Mouse (Mus musculus): ENCODE data around the gene Olfr672. TPM values are rescaled to one million over a fixed set of nuclear protein-coding genes. Genes with fewer than 3 reads are reported as not detected.
"Not testable (repeated sequence)": the region's sequence is repeated elsewhere in the genome, so short reads cannot be mapped to it uniquely, and the experiment has no call there.

The Olfr672 gene
- polyA plus RNA-seq, 2 experiments, result not detected

- Histone ChIP-seq H3K27ac (no peak within 1 kb of the TSS), H3K4me3 (ENCODE audit: insufficient read depth in 1 of 2, low read depth in 2 of 2, low read length in 2 of 2) (no peak within 1 kb of the TSS), H3K9me3 (ENCODE audit: control insufficient read depth, low read length) (no peaks in the 10 kb centered on the region), H3K4me2 (ENCODE audit: low read depth) (no peak within 1 kb of the TSS), H3K9ac (replicated peaks) (no peak within 1 kb of the TSS), H3K27me3 (ENCODE audit: control insufficient read depth, insufficient read depth, low read length) (no peaks in the 10 kb centered on the region), H3K36me3 (replicated peaks; ENCODE audit: control insufficient read depth, insufficient read depth, low read depth) (no peaks in the 10 kb centered on the region), H3K4me1 (replicated peaks; ENCODE audit: control insufficient read depth in 2 of 2, insufficient read depth in 2 of 2, low read length in 1 of 2) (no peaks in the 10 kb centered on the region)
- 54% methylated on average over 1 of the region's 1 CpGs for WGBS (ENCODE audit: insufficient replicate concordance)
- TF ChIP-seq CTCF (IDR thresholded peaks at IDR 0.05; ENCODE audit: low read depth), result no peak
- TF ChIP-seq EP300 (IDR thresholded peaks at IDR 0.05; ENCODE audit: low read depth), result no peak
- ATAC-seq (ENCODE audit: insufficient read depth) (no peak), DNase-seq (ENCODE audit: low read depth in 3 of 3, low spot score in 3 of 3) (no peak)
These were observed 22.8 kb downstream of the Olfr672 start, which contains the start of gene Olfr671 for GRCm38 (mm10) chr7:104979026-104979425. Olfr671 (minus strand) TSS chr7:104979126.

- H3K4me2 ChIP-seq (ENCODE audit: low read depth); H3K4me1 ChIP-seq (replicated peaks; ENCODE audit: control insufficient read depth in 2 of 2, insufficient read depth in 2 of 2, low read length in 1 of 2); H3K27me3 ChIP-seq (ENCODE audit: control insufficient read depth, insufficient read depth, low read length); H3K9ac ChIP-seq (replicated peaks); DNase-seq (ENCODE audit: low read depth in 3 of 3, low spot score in 3 of 3); H3K27ac ChIP-seq; ATAC-seq (ENCODE audit: insufficient read depth); H3K4me3 ChIP-seq (ENCODE audit: insufficient read depth in 1 of 2, low read depth in 2 of 2, low read length in 2 of 2); H3K36me3 ChIP-seq (replicated peaks; ENCODE audit: control insufficient read depth, insufficient read depth, low read depth); H3K9me3 ChIP-seq (ENCODE audit: control insufficient read depth, low read length): not testable (repeated sequence)
- WGBS (ENCODE audit: insufficient replicate concordance), result 40% methylated on average over 2 of the region's 2 CpGs
These were observed 29.3 kb downstream of the Olfr672 start for GRCm38 (mm10) chr7:104972507-104972906.

- no peak for ATAC-seq (ENCODE audit: insufficient read depth)
- no peaks in the 10 kb centered on the region for H3K9me3 ChIP-seq (ENCODE audit: control insufficient read depth, low read length)
These were observed 39.3 kb downstream of the Olfr672 start, which contains the start of gene Olfr670 for GRCm38 (mm10) chr7:104962520-104962919. Olfr670 (minus strand) TSS chr7:104962620.

DNA sequence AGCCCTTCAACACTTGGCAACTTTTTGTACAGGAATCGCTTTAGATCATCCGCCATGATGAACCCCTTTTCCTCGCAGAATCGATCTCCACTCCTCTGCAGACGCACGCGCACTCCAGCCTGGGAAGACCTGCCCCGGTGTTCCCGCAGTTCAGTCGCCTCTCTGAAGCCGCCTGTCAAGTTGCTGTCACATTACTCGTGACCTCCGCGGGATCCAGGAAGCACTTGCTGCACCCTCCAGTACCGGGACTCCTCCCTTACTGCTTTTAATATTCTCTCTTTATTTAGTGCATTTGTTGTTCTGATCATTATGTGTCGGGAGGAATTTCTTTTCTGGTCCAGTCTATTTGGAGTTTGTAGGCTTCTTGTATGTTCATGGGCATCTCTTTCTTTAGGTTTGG, 51.6 kb downstream of the Olfr672 start:
- not testable (repeated sequence) for H3K27ac ChIP-seq; H3K27me3 ChIP-seq (ENCODE audit: control insufficient read depth, insufficient read depth, low read length); DNase-seq (ENCODE audit: low read depth in 3 of 3, low spot score in 3 of 3); H3K36me3 ChIP-seq (replicated peaks; ENCODE audit: control insufficient read depth, insufficient read depth, low read depth); H3K4me1 ChIP-seq (replicated peaks; ENCODE audit: control insufficient read depth in 2 of 2, insufficient read depth in 2 of 2, low read length in 1 of 2); H3K4me3 ChIP-seq (ENCODE audit: insufficient read depth in 1 of 2, low read depth in 2 of 2, low read length in 2 of 2); H3K9me3 ChIP-seq (ENCODE audit: control insufficient read depth, low read length); H3K4me2 ChIP-seq (ENCODE audit: low read depth); ATAC-seq (ENCODE audit: insufficient read depth); H3K9ac ChIP-seq (replicated peaks)
- WGBS (ENCODE audit: insufficient replicate concordance), result 77% methylated on average over 16 of the region's 16 CpGs

More at GRCm38 (mm10) chr7:104962520-104962919, 39.3 kb downstream of the Olfr672 start, which contains the start of gene Olfr670:
- H3K4me3 ChIP-seq (ENCODE audit: insufficient read depth in 1 of 2, low read depth in 2 of 2, low read length in 2 of 2), result no peak within 1 kb of the TSS
- H3K36me3 ChIP-seq (replicated peaks; ENCODE audit: control insufficient read depth, insufficient read depth, low read depth), result no peaks in the 10 kb centered on the region
- no peak for DNase-seq (ENCODE audit: low read depth in 3 of 3, low spot score in 3 of 3)
- no peak within 1 kb of the TSS for H3K27ac ChIP-seq
- H3K27me3 ChIP-seq (ENCODE audit: control insufficient read depth, insufficient read depth, low read length), result no peaks in the 10 kb centered on the region
- WGBS (ENCODE audit: insufficient replicate concordance), result 23% methylated on average over 1 of the region's 1 CpGs
- H3K4me1 ChIP-seq (replicated peaks; ENCODE audit: control insufficient read depth in 2 of 2, insufficient read depth in 2 of 2, low read length in 1 of 2), result no peaks in the 10 kb centered on the region
- H3K9ac ChIP-seq (replicated peaks), result no peak within 1 kb of the TSS
- TF ChIP-seq EP300 (IDR thresholded peaks at IDR 0.05; ENCODE audit: low read depth) (no peak), CTCF (IDR thresholded peaks at IDR 0.05; ENCODE audit: low read depth) (no peak)
- no peak within 1 kb of the TSS for H3K4me2 ChIP-seq (ENCODE audit: low read depth)

Other genes with a start within 250 kb of the Olfr672 start
- gene Usp17le, start 224.6 kb downstream of the Olfr672 start, polyA plus RNA-seq (2012; rRNA removed), result not detected in 2 replicates
- not detected in 2 replicates for gene Usp17le, start 224.6 kb downstream of the Olfr672 start, polyA plus RNA-seq (2014; fragmentation: Nextera tagmentation; extraction: Ambion mirVana)
- gene Usp17lb, start 159.4 kb downstream of the Olfr672 start, polyA plus RNA-seq (2012; rRNA removed), result not detected in 2 replicates
- not detected in 2 replicates for gene Usp17lb, start 159.4 kb downstream of the Olfr672 start, polyA plus RNA-seq (2014; fragmentation: Nextera tagmentation; extraction: Ambion mirVana)
- not detected in 2 replicates for gene Usp17la, start 145.0 kb downstream of the Olfr672 start, polyA plus RNA-seq (2012; rRNA removed)
- not detected in 2 replicates for gene Usp17la, start 145.0 kb downstream of the Olfr672 start, polyA plus RNA-seq (2014; fragmentation: Nextera tagmentation; extraction: Ambion mirVana)
- gene Olfr665, start 124.0 kb downstream of the Olfr672 start, polyA plus RNA-seq (2012; rRNA removed), result not detected in 2 replicates
- not detected in 2 replicates for gene Olfr665, start 124.0 kb downstream of the Olfr672 start, polyA plus RNA-seq (2014; fragmentation: Nextera tagmentation; extraction: Ambion mirVana)
- not detected in 2 replicates for gene Olfr666, start 106.1 kb downstream of the Olfr672 start, polyA plus RNA-seq (2012; rRNA removed)
- gene Olfr666, start 106.1 kb downstream of the Olfr672 start, polyA plus RNA-seq (2014; fragmentation: Nextera tagmentation; extraction: Ambion mirVana), result not detected in 2 replicates
- gene Olfr667, start 80.5 kb downstream of the Olfr672 start, polyA plus RNA-seq (2012; rRNA removed), result not detected in 2 replicates
- not detected in 2 replicates for gene Olfr667, start 80.5 kb downstream of the Olfr672 start, polyA plus RNA-seq (2014; fragmentation: Nextera tagmentation; extraction: Ambion mirVana)
- gene Olfr668, start 74.0 kb downstream of the Olfr672 start, polyA plus RNA-seq (2012; rRNA removed), result not detected in 2 replicates
- not detected in 2 replicates for gene Olfr668, start 74.0 kb downstream of the Olfr672 start, polyA plus RNA-seq (2014; fragmentation: Nextera tagmentation; extraction: Ambion mirVana)
- gene Olfr669, start 67.8 kb downstream of the Olfr672 start, polyA plus RNA-seq (2012; rRNA removed), result not detected in 2 replicates
- gene Olfr669, start 67.8 kb downstream of the Olfr672 start, polyA plus RNA-seq (2014; fragmentation: Nextera tagmentation; extraction: Ambion mirVana), result not detected in 2 replicates
- not detected in 2 replicates for gene Olfr670, start 39.4 kb downstream of the Olfr672 start, polyA plus RNA-seq (2012; rRNA removed)
- not detected in 2 replicates for gene Olfr670, start 39.4 kb downstream of the Olfr672 start, polyA plus RNA-seq (2014; fragmentation: Nextera tagmentation; extraction: Ambion mirVana)
- not detected in 2 replicates for gene Olfr671, start 22.9 kb downstream of the Olfr672 start, polyA plus RNA-seq (2012; rRNA removed)
- not detected in 2 replicates for gene Olfr671, start 22.9 kb downstream of the Olfr672 start, polyA plus RNA-seq (2014; fragmentation: Nextera tagmentation; extraction: Ambion mirVana)
- gene Olfr675, start 26.4 kb upstream of the Olfr672 start, polyA plus RNA-seq (2012; rRNA removed), result not detected in 2 replicates
- not detected in 2 replicates for gene Olfr675, start 26.4 kb upstream of the Olfr672 start, polyA plus RNA-seq (2014; fragmentation: Nextera tagmentation; extraction: Ambion mirVana)
- not detected in 2 replicates for gene Olfr676, start 30.7 kb upstream of the Olfr672 start, polyA plus RNA-seq (2012; rRNA removed)
- not detected in 2 replicates for gene Olfr676, start 30.7 kb upstream of the Olfr672 start, polyA plus RNA-seq (2014; fragmentation: Nextera tagmentation; extraction: Ambion mirVana)
- gene Olfr677, start 49.3 kb upstream of the Olfr672 start, polyA plus RNA-seq (2012; rRNA removed), result not detected in 2 replicates
- gene Olfr677, start 49.3 kb upstream of the Olfr672 start, polyA plus RNA-seq (2014; fragmentation: Nextera tagmentation; extraction: Ambion mirVana), result not detected in 2 replicates
- not detected in 2 replicates for gene Olfr678, start 62.4 kb upstream of the Olfr672 start, polyA plus RNA-seq (2012; rRNA removed)
- gene Olfr678, start 62.4 kb upstream of the Olfr672 start, polyA plus RNA-seq (2014; fragmentation: Nextera tagmentation; extraction: Ambion mirVana), result not detected in 2 replicates
- gene Olfr679, start 79.2 kb upstream of the Olfr672 start, polyA plus RNA-seq (2012; rRNA removed), result not detected in 2 replicates
- not detected in 2 replicates for gene Olfr679, start 79.2 kb upstream of the Olfr672 start, polyA plus RNA-seq (2014; fragmentation: Nextera tagmentation; extraction: Ambion mirVana)
- gene Olfr680-ps1, start 90.8 kb upstream of the Olfr672 start, polyA plus RNA-seq (2012; rRNA removed), result not detected in 2 replicates
- gene Olfr680-ps1, start 90.8 kb upstream of the Olfr672 start, polyA plus RNA-seq (2014; fragmentation: Nextera tagmentation; extraction: Ambion mirVana), result not detected in 2 replicates
- not detected in 2 replicates for gene Olfr681, start 114.8 kb upstream of the Olfr672 start, polyA plus RNA-seq (2012; rRNA removed)
- not detected in 2 replicates for gene Olfr681, start 114.8 kb upstream of the Olfr672 start, polyA plus RNA-seq (2014; fragmentation: Nextera tagmentation; extraction: Ambion mirVana)
- not detected in 2 replicates for gene Olfr683, start 145.0 kb upstream of the Olfr672 start, polyA plus RNA-seq (2012; rRNA removed)
- not detected in 2 replicates for gene Olfr683, start 145.0 kb upstream of the Olfr672 start, polyA plus RNA-seq (2014; fragmentation: Nextera tagmentation; extraction: Ambion mirVana)
- gene Olfr684, start 161.6 kb upstream of the Olfr672 start, polyA plus RNA-seq (2012; rRNA removed), result not detected in 2 replicates
- not detected in 2 replicates for gene Olfr684, start 161.6 kb upstream of the Olfr672 start, polyA plus RNA-seq (2014; fragmentation: Nextera tagmentation; extraction: Ambion mirVana)
- not detected in 2 replicates for gene Olfr685, start 184.0 kb upstream of the Olfr672 start, polyA plus RNA-seq (2012; rRNA removed)
- gene Olfr685, start 184.0 kb upstream of the Olfr672 start, polyA plus RNA-seq (2014; fragmentation: Nextera tagmentation; extraction: Ambion mirVana), result not detected in 2 replicates
- not detected in 2 replicates for gene Olfr686, start 205.5 kb upstream of the Olfr672 start, polyA plus RNA-seq (2012; rRNA removed)
- gene Olfr686, start 205.5 kb upstream of the Olfr672 start, polyA plus RNA-seq (2014; fragmentation: Nextera tagmentation; extraction: Ambion mirVana), result not detected in 2 replicates

Measured in liver, embryonic 14.5 days (tissue).